Mouse (Mus musculus): ENCODE results near the gene Pcbp2.

DNA sequence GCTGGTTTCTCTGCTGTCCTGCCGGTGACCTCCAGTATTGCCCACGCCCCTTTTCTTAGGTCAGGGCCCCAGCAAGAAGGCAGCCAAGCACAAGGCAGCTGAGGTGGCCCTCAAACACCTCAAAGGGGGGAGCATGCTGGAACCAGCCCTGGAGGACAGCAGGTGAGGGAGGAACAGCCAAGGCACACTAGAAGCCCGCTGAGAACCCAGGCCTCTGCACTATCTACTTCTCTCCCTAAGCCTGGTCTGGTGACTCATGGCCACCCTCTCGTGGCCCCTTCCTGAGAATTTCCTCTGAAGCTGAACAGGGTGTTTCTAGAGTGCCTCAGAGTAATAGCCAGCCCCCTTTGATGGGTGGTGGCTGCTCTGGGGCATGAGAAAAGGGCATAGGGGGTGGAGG, 50.1 kb downstream of the Pcbp2 start:
- TF ChIP-seq HCFC1 (IDR thresholded peaks at IDR 0.05; ENCODE audit: borderline replicate concordance, insufficient read depth, low read length) (no peak), ZNF384 (IDR thresholded peaks at IDR 0.05; ENCODE audit: low read depth, low read length) (no peak), ZC3H11A (IDR thresholded peaks at IDR 0.05; ENCODE audit: borderline replicate concordance, low read depth, low read length) (no peak), CHD2 (IDR thresholded peaks at IDR 0.05; ENCODE audit: low read depth, low read length) (no peak), MAFK (IDR thresholded peaks at IDR 0.05; ENCODE audit: insufficient read depth, low read depth, low read length) (no peak)
